Mouse (Mus musculus) hindbrain, postnatal 0 days (tissue): ENCODE measurements around the gene Extl1. TPM values are rescaled to one million over a fixed set of nuclear protein-coding genes. Genes with fewer than 3 reads are reported as not detected.
A peak's percentile ranks its signal among the peaks of the same experiment; 100 is the strongest.
"Not testable (repeated sequence)": the region's sequence is repeated elsewhere in the genome, so short reads cannot be mapped to it uniquely, and the experiment has no call there.

Experiments used
- ATAC-seq: fragments of 200-750 bp; cut with Nextera tagmentation; 2 replicates; pipeline ENCODE4 v1.8.0; 2017; ENCODE audit warnings: mild to moderate bottlenecking, moderate TSS enrichment, moderate library complexity
- DNase-seq: peaks from one replicate; pipeline ENCODE4 v3.0.0-alpha.2; 2015; ENCODE audit warnings: low spot score
- H3K27ac ChIP-seq: fragments of 300-500 bp; sonication (generic); 2 replicates; pipeline ENCODE4 v1.5.1; 2014; ENCODE audit warnings: mild to moderate bottlenecking
- H3K27me3 ChIP-seq: fragments of 300-500 bp; sonication (generic); 2 replicates; pipeline ENCODE4 v1.6.1; 2014; ENCODE audit warnings: low read length, mixed read lengths; ENCODE audit not compliant: insufficient read depth
- H3K36me3 ChIP-seq: fragments of 300-500 bp; sonication (generic); 2 replicates; pipeline ENCODE4 v1.6.1; 2014; ENCODE audit warnings: low read length, mixed read lengths; ENCODE audit not compliant: insufficient read depth
- H3K4me1 ChIP-seq: fragments of 300-500 bp; sonication (generic); 2 replicates; pipeline ENCODE4 v1.6.1; 2014; ENCODE audit warnings: antibody characterized with exemption, low read length, mixed read lengths; ENCODE audit not compliant: insufficient read depth
- H3K4me2 ChIP-seq: fragments of 300-500 bp; sonication (generic); 2 replicates; pipeline ENCODE4 v1.6.1; 2014; ENCODE audit warnings: low read depth, mild to moderate bottlenecking, low read length, moderate library complexity, mixed read lengths
- H3K4me3 ChIP-seq: fragments of 300-500 bp; sonication (generic); 2 replicates; pipeline ENCODE4 v1.5.1; 2014; ENCODE audit warnings: low read length
- H3K9ac ChIP-seq: fragments of 300-500 bp; sonication (generic); replicated peaks from 2 replicates; pipeline ENCODE4 v1.6.1; 2014; ENCODE audit warnings: mild to moderate bottlenecking, low read length, moderate library complexity, mixed read lengths
- H3K9me3 ChIP-seq: fragments of 300-500 bp; sonication (generic); 2 replicates; pipeline ENCODE4 v1.6.1; 2016; ENCODE audit warnings: low read length, mixed read lengths
- CTCF ChIP-seq: IDR thresholded peaks from 2 replicates; pipeline ENCODE4 v1.5.1; 2016; ENCODE audit warnings: antibody characterized with exemption, control low read depth, low read depth
- WGBS: fragments of 180-500 bp; shearing (Covaris S2); extraction: QIAGEN DNeasy Blood & Tissue Kit; methylation state at CpG from one replicate; pipeline ENCODE4 v1.1.7; 2014; 5-methylcytosine and 5-hydroxymethylcytosine counted together
- polyA plus RNA-seq: library from polyadenylated mRNA; unstranded; fragments of >200 nt; fragmentation: Nextera tagmentation; extraction: Ambion mirVana; gene quantifications from 2 replicates; pipeline ENCODE4 v1.2.1, GENCODE M21; 2015
- total RNA-seq: library from RNA; depleted of rRNA; stranded (reverse); fragments of >200 nt; gene quantifications from 2 replicates; pipeline ENCODE4 v1.2.3, GENCODE M21; 2014

Gene Extl1
- total and polyA plus RNA-seq, 2 experiments from 2014 or later = 0.39 to 1.8 TPM

- Histone ChIP-seq H3K4me2 (no peak overlapping the region), H3K4me3 (no peak overlapping the region), H3K9me3 (no peaks in the 10 kb centered on the region), H3K36me3 (no peaks in the 10 kb centered on the region), H3K9ac (no peak overlapping the region), H3K27me3 (peaks cover 14% of the 10 kb centered on the region; the same call in 1 of the 2 replicates), H3K4me1 (no peaks in the 10 kb centered on the region), H3K27ac (no peak overlapping the region)
- no peak for ATAC-seq
- TF ChIP-seq CTCF = no peak
- DNase-seq = no peak
- 80% methylated on average over 5 of the region's 5 CpGs for WGBS
These were observed 35.1 kb downstream of the Extl1 start for GRCm38 (mm10) chr4:134348545-134348944.

- H3K36me3 ChIP-seq = no peaks in the 10 kb centered on the region
- 61% methylated on average over 11 of the region's 11 CpGs for WGBS
These were observed 35.6 kb downstream of the Extl1 start for GRCm38 (mm10) chr4:134348078-134348477.

DNA sequence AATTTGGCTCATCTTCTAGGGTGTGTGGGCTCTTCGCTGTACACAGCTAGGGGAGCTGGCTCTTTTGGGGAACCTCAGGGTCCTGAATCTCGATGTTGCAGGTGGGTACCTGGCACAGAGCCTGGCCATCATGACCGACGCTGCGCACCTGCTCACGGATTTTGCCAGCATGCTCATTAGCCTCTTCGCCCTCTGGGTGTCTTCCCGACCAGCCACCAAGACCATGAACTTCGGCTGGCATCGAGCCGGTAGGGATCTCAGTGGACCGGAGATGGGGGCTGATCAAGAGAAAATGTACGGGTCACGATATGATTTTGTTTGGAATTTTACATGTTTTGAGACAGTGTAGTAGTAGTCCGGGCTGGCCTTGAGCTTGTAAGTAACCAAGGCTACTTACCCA lies 37.8 kb downstream of the Extl1 start:
- 81% methylated on average over 15 of the region's 15 CpGs for WGBS
- no peak overlapping the region for H3K27ac ChIP-seq
- peaks cover 27% of the 10 kb centered on the region; the same call in 1 of the 2 replicates for H3K27me3 ChIP-seq
- no peaks in the 10 kb centered on the region for H3K9me3 ChIP-seq
- H3K4me2 ChIP-seq = no peak overlapping the region
- H3K9ac ChIP-seq = no peak overlapping the region
- DNase-seq = no peak
- no peak for ATAC-seq
- no peak overlapping the region for H3K4me3 ChIP-seq
- no peak for TF ChIP-seq CTCF
- H3K36me3 ChIP-seq = no peaks in the 10 kb centered on the region
- peaks cover 5% of the 10 kb centered on the region; the same call in 1 of the 2 replicates for H3K4me1 ChIP-seq

More at GRCm38 (mm10) chr4:134348078-134348477, 35.6 kb downstream of the Extl1 start:
- Histone ChIP-seq H3K4me1 (peaks cover 3% of the 10 kb centered on the region; the same call in 1 of the 2 replicates), H3K27ac (no peak overlapping the region), H3K9ac (no peak overlapping the region), H3K9me3 (no peaks in the 10 kb centered on the region), H3K4me2 (no peak overlapping the region), H3K4me3 (no peak overlapping the region), H3K27me3 (peaks cover 19% of the 10 kb centered on the region; the same call in 1 of the 2 replicates)
- no peak for TF ChIP-seq CTCF
- DNase-seq (no peak), ATAC-seq (no peak)

- no peak overlapping the region for H3K4me2 ChIP-seq
- H3K4me3 ChIP-seq = no peak overlapping the region
- peaks cover 27% of the 10 kb centered on the region; the same call in 1 of the 2 replicates for H3K27me3 ChIP-seq
- no peak for ATAC-seq
- WGBS = 57% methylated on average over 3 of the region's 3 CpGs
- H3K27ac ChIP-seq = no peak overlapping the region
- H3K4me1 ChIP-seq = peaks cover 5% of the 10 kb centered on the region; the same call in 1 of the 2 replicates
- no peaks in the 10 kb centered on the region for H3K36me3 ChIP-seq
- no peaks in the 10 kb centered on the region for H3K9me3 ChIP-seq
- no peak for DNase-seq
- no peak overlapping the region for H3K9ac ChIP-seq
- TF ChIP-seq CTCF = no peak
These were observed 39.0 kb downstream of the Extl1 start for GRCm38 (mm10) chr4:134344620-134345019.

DNA sequence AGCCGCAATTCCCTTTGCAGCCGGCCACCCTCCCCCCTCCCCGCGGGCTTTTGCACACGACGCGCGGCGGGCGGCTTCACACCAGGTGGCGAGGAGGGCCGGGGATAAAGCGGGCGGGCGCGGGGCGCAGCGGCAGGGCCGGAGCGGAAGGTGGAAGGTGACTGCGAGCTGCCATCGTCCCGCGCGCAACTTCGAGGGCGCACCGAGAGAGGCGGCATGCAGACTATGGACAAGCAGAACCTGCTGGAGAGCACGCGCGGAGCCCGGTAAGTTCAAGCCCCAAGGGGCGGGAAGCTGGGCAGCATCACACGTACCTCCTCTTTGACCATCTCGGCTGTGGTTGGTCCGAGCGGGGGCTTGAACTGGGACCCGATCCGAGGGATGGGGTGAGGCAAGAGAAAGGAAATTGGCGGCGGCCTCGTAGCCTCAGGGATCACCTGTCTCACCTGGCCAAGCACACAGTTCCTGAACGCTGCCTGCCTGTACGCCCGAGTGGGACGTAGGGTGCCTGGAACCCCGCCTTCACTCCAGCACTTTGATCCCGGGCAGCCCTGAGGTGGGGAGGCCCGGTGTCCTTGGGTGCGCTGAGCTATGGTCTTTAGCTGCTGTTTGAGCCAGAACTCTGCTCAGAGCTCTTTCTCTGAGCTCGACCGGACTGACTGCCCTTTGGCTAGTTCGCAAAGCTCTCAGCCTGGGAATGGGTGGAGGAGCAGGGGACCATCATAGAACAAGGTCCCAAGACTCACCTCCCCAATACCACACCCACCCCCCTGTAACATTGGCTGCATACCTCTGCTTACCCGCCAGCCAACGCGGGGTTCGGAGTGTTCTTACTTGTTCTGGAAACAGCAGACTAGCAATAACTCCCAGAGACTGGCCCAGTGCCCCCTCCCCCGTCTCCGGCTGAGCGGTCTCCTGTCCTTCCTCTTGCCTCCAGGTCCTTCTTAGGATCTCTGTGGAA lies 40.3 kb downstream of the Extl1 start, which contains the start of gene Slc30a2:
Slc30a2 (plus strand) TSS at position 111 of the 961 bp plus-strand sequence.
- H3K36me3 ChIP-seq = no peaks in the 10 kb centered on the region
- WGBS = 2% methylated on average over 61 of the region's 61 CpGs
- no peak within 1 kb of the TSS for H3K27ac ChIP-seq
- H3K4me3 ChIP-seq = peak within 1 kb of the TSS; percentile 17
- H3K9me3 ChIP-seq = no peaks in the 10 kb centered on the region
- ATAC-seq (no peak), DNase-seq (no peak)
- H3K4me2 ChIP-seq = peak within 1 kb of the TSS; percentile 47
- no peak for TF ChIP-seq CTCF
- peaks cover 27% of the 10 kb centered on the region; the same call in 1 of the 2 replicates for H3K27me3 ChIP-seq
- H3K4me1 ChIP-seq = peaks cover 5% of the 10 kb centered on the region; the same call in 1 of the 2 replicates
- H3K9ac ChIP-seq = no peak within 1 kb of the TSS

- H3K27me3 ChIP-seq = peaks cover 26% of the 10 kb centered on the region; the same call in 1 of the 2 replicates
- WGBS = 50% methylated on average over 11 of the region's 11 CpGs
- no peak for ATAC-seq
These were observed 41.4 kb downstream of the Extl1 start for GRCm38 (mm10) chr4:134342213-134342779.

GRCm38 (mm10) chr4:134341231-134341630 lies 42.4 kb downstream of the Extl1 start:
- H3K27me3 ChIP-seq = peaks cover 21% of the 10 kb centered on the region; the same call in 1 of the 2 replicates
- not testable (repeated sequence) for H3K27ac ChIP-seq, H3K4me3 ChIP-seq

More at GRCm38 (mm10) chr4:134342213-134342779, 41.4 kb downstream of the Extl1 start:
- Histone ChIP-seq H3K4me1 (peaks cover 5% of the 10 kb centered on the region; the same call in 1 of the 2 replicates), H3K4me2 (no peak overlapping the region), H3K9ac (no peak overlapping the region), H3K9me3 (no peaks in the 10 kb centered on the region), H3K36me3 (no peaks in the 10 kb centered on the region), H3K27ac (no peak overlapping the region), H3K4me3 (no peak overlapping the region)
- no peak for TF ChIP-seq CTCF
- DNase-seq = no peak

More at GRCm38 (mm10) chr4:134341231-134341630, 42.4 kb downstream of the Extl1 start:
- H3K9me3 ChIP-seq, H3K36me3 ChIP-seq, H3K4me2 ChIP-seq, H3K4me1 ChIP-seq, DNase-seq, ATAC-seq, H3K9ac ChIP-seq: not testable (repeated sequence)
- 61% methylated on average over 6 of the region's 6 CpGs for WGBS
